Mouse (Mus musculus): ENCODE results near the gene Rnf186. TPM values are rescaled to one million over a fixed set of nuclear protein-coding genes. Genes with fewer than 3 reads are reported as not detected.

Rnf186 gene
- total RNA-seq, 2 experiments from 2014 or later, result not detected

DNA sequence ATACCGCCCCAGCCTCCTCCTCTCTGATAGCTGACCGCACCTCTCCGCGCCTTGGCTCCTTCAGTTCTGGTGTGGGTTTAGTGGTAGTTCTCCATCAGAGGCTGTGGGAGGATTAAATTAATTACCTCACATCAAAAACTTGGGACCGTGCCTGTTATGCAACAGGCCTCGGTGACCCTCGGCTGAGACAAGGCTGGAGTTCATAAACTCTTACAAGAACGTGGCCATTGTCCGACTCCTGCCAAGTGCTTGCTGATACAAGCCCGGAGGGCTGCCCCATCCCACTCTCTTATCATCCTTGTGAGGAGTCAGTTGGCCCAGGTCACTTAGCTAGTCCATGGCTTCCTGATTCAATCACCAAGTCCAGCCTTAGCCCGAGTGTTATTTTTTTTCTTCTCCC, 46.4 kb downstream of the Rnf186 start:
- peak; percentile 9 to 35 for DNase-seq

DNA sequence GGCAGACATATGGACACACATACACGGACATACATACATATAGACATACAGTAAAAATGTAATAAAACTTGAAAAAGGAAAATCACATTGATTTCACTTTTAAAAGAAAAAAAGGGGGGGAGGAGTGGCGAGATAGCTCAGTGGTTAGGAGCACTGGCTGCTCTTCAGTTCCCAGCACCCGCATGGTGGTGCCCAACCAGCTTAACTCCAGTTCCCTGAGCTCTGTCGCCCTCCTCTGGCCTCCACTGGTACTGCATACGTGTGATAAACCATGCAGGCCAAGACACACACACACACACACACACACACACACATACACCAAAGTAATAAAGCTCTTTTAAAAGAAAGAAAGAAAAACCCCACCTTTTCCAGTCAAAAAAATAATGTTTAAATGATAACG, 47.9 kb downstream of the Rnf186 start:
- no peak for DNase-seq

Other genes starting within 250 kb of the Rnf186 start
- gene Pla2g2c, start 242.3 kb upstream of the Rnf186 start, total RNA-seq (2021), result under 1 TPM; 0.20 to 0.43 TPM
- under 1 TPM; 0.76 to 0.79 TPM for gene Ubxn10, start 229.9 kb upstream of the Rnf186 start, total RNA-seq (2021)
- gene Pla2g2f, start 209.5 kb upstream of the Rnf186 start, total RNA-seq (2021), result 10 to 100 TPM; 19.8 to 31.3 TPM
- 1 to 10 TPM; 2.1 to 2.5 TPM for gene Pla2g2d, start 191.4 kb upstream of the Rnf186 start, total RNA-seq (2021)
- gene Pla2g5, start 103.6 kb upstream of the Rnf186 start, total RNA-seq (2021), result 10 to 100 TPM; 12.6 to 15.4 TPM
- not detected for gene Gm13030, start 93.1 kb upstream of the Rnf186 start, total RNA-seq (2021)
- gene Pla2g2e, start 89.2 kb upstream of the Rnf186 start, total RNA-seq (2021), result 1 to 10 TPM; 3.3 to 4.0 TPM
- 10 to 100 TPM; 10.2 to 14.4 TPM for gene Otud3, start 53.2 kb upstream of the Rnf186 start, total RNA-seq (2021)
- 10 to 100 TPM; 11.3 to 18.1 TPM for gene Tmco4, start 5.8 kb downstream of the Rnf186 start, total RNA-seq (2021)
- gene Htr6, start 108.5 kb downstream of the Rnf186 start, total RNA-seq (2021), result under 1 TPM; 0.16 to 0.23 TPM
- 10 to 100 TPM; 43.2 to 45.0 TPM for gene Nbl1, start 125.9 kb downstream of the Rnf186 start, total RNA-seq (2021)
- 100 to 1,000 TPM; 407 to 417 TPM for gene Minos1, start 164.0 kb downstream of the Rnf186 start, total RNA-seq (2021)
- gene Capzb, start 225.8 kb downstream of the Rnf186 start, total RNA-seq (2021), result 100 to 1,000 TPM; 379 to 391 TPM